Mouse (Mus musculus): Measurements from ENCODE around the gene Mybph.

The Mybph gene

GRCm38 (mm10) chr1:134211631-134212030 lies 18.4 kb downstream of the Mybph start:
- no peak for DNase-seq (ENCODE audit: low spot score)

GRCm38 (mm10) chr1:134212351-134212750 lies 19.1 kb downstream of the Mybph start:
- DNase-seq (ENCODE audit: low spot score), result peak; percentile 32

GRCm38 (mm10) chr1:134213405-134213804 lies 20.2 kb downstream of the Mybph start:
- DNase-seq (ENCODE audit: low spot score), result no peak

- no peak for DNase-seq (ENCODE audit: low spot score)
These were observed 21.8 kb downstream of the Mybph start for GRCm38 (mm10) chr1:134215059-134215458.

GRCm38 (mm10) chr1:134215751-134216628 lies 22.7 kb downstream of the Mybph start:
- no peak for DNase-seq (ENCODE audit: low spot score)

GRCm38 (mm10) chr1:134216629-134216971 lies 23.4 kb downstream of the Mybph start:
- no peak for DNase-seq (ENCODE audit: low spot score)

GRCm38 (mm10) chr1:134217028-134217481 lies 23.8 kb downstream of the Mybph start:
- DNase-seq (ENCODE audit: low spot score), result peak; percentile 49

GRCm38 (mm10) chr1:134217942-134218341 lies 24.7 kb downstream of the Mybph start:
- no peak for DNase-seq (ENCODE audit: low spot score)

GRCm38 (mm10) chr1:134219608-134220007 lies 26.4 kb downstream of the Mybph start:
- no peak for DNase-seq (ENCODE audit: low spot score)

- no peak for DNase-seq (ENCODE audit: low spot score)
These were observed 27.9 kb downstream of the Mybph start for GRCm38 (mm10) chr1:134221172-134221571.

- peak; percentile 53 for DNase-seq (ENCODE audit: low spot score)
These were observed 29.1 kb downstream of the Mybph start for GRCm38 (mm10) chr1:134222122-134223055.

GRCm38 (mm10) chr1:134224649-134225227 lies 31.5 kb downstream of the Mybph start:
- DNase-seq (ENCODE audit: low spot score), result no peak

- DNase-seq (ENCODE audit: low spot score), result no peak
These were observed 32.1 kb downstream of the Mybph start for GRCm38 (mm10) chr1:134225375-134225774.

GRCm38 (mm10) chr1:134226739-134227138 lies 33.5 kb downstream of the Mybph start:
- DNase-seq (ENCODE audit: low spot score), result no peak

- DNase-seq (ENCODE audit: low spot score), result peak; percentile 4
These were observed 36.7 kb downstream of the Mybph start for GRCm38 (mm10) chr1:134229806-134230575.

GRCm38 (mm10) chr1:134230638-134231228 lies 37.5 kb downstream of the Mybph start:
- DNase-seq (ENCODE audit: low spot score), result peak; percentile 1

- no peak for DNase-seq (ENCODE audit: low spot score)
These were observed 38.0 kb downstream of the Mybph start for GRCm38 (mm10) chr1:134231270-134231669.

- DNase-seq (ENCODE audit: low spot score), result no peak
These were observed 38.4 kb downstream of the Mybph start for GRCm38 (mm10) chr1:134231681-134232080.

GRCm38 (mm10) chr1:134232326-134232725 lies 39.1 kb downstream of the Mybph start:
- no peak for DNase-seq (ENCODE audit: low spot score)

GRCm38 (mm10) chr1:134232778-134233531 lies 39.7 kb downstream of the Mybph start:
- peak; percentile 50 for DNase-seq (ENCODE audit: low spot score)
